Comparison of ENCODE assay signal across 12 mouse cellular contexts in genomic region chr14:56205021-56205420, GRCm38 (mm10). TPM values are rescaled to one million over a fixed set of nuclear protein-coding genes. Genes with fewer than 3 reads are reported as not detected.
DNase-seq lines count a peak whose midpoint lies in the region; ATAC-seq and TF ChIP-seq lines count a peak whose summit lies in the region.
"Not testable (repeated sequence)": the region's sequence is repeated elsewhere in the genome, so short reads cannot be mapped to it uniquely, and the experiment has no call there.
"Had no signal": no experiment of that assay in that cellular context is flagged by ENCODE, and none has a peak within 500 bp of the region (broad histone marks: within the 10 kb centered on the region; RNA-seq: fewer than 3 reads in every experiment).

No protein-coding gene starts in this region.

- H3K4me3 ChIP-seq in forebrain, embryonic 11.5 days (ENCODE audit: low read depth, low read length); hindbrain, postnatal 0 days (ENCODE audit: low read length); limb, embryonic 10.5 days: not testable (repeated sequence)

- WGBS in forebrain, embryonic 11.5 days, result 44% methylated on average over 5 of the region's 5 CpGs
- WGBS in hindbrain, postnatal 0 days, result 35% methylated on average over 5 of the region's 5 CpGs
- 34% methylated on average over 5 of the region's 5 CpGs for WGBS in limb, embryonic 10.5 days

- H3K27me3 ChIP-seq in forebrain, embryonic 11.5 days (ENCODE audit: control insufficient read depth, insufficient read depth, low read length); hindbrain, postnatal 0 days (ENCODE audit: insufficient read depth, low read length); limb, embryonic 10.5 days (ENCODE audit: low read depth, poor library complexity, severe bottlenecking); splenic B cell, adult 2 months (ENCODE audit: control insufficient read depth, insufficient read depth, low read length, poor library complexity, severe bottlenecking): not testable (repeated sequence)

- H3K36me3 ChIP-seq in forebrain, embryonic 11.5 days (ENCODE audit: control insufficient read depth, insufficient read depth, low read length); hindbrain, postnatal 0 days (ENCODE audit: insufficient read depth, low read length); limb, embryonic 10.5 days; splenic B cell, adult 2 months (ENCODE audit: control insufficient read depth, insufficient read depth, low read length, poor library complexity, severe bottlenecking): not testable (repeated sequence)

- not testable (repeated sequence) for H3K4me2 ChIP-seq in forebrain, embryonic 11.5 days (ENCODE audit: low read depth, low read length, severe bottlenecking); hindbrain, postnatal 0 days (ENCODE audit: low read depth, low read length)

- H3K9ac ChIP-seq in forebrain, embryonic 11.5 days (ENCODE audit: low read length); hindbrain, postnatal 0 days (replicated peaks; ENCODE audit: low read length): not testable (repeated sequence)

- ATAC-seq in forebrain, embryonic 11.5 days (replicated peaks; ENCODE audit: low FRiP score); hindbrain, postnatal 0 days: not testable (repeated sequence)

- DNase-seq in NIH3T3 (ENCODE audit: low read depth), result peak; percentile 57
- DNase-seq in c-Kit-positive CD71-negative TER-119-negative erythroid progenitor cells, embryonic 14.5 days (ENCODE audit: low read depth), result peak; percentile 25
- peak; percentile 76 for DNase-seq in forebrain, embryonic 11.5 days (ENCODE audit: low spot score)
- DNase-seq in hindbrain, postnatal 0 days (ENCODE audit: low spot score), result peak; percentile 55
- peak; percentile 68 for DNase-seq in limb, embryonic 10.5 days (ENCODE audit: low spot score)
- DNase-seq in mesoderm, embryonic 11.5 days (ENCODE audit: low read depth, low spot score), result peak; percentile 45
- DNase-seq in splenic B cell, adult 2 months (ENCODE audit: low read depth, low spot score), result peak; percentile 20

- TF ChIP-seq CTCF in hindbrain, postnatal 0 days (IDR thresholded peaks at IDR 0.05; ENCODE audit: low read depth), result peak; percentile 68

- H3K4me1 ChIP-seq in forebrain, embryonic 11.5 days (replicated peaks; ENCODE audit: control insufficient read depth, insufficient read depth, low read length); hindbrain, postnatal 0 days (ENCODE audit: insufficient read depth, low read length); limb, embryonic 10.5 days: not testable (repeated sequence)

- not testable (repeated sequence) for H3K9me3 ChIP-seq in forebrain, embryonic 11.5 days (ENCODE audit: control insufficient read depth, low read length); hindbrain, postnatal 0 days (ENCODE audit: low read length); limb, embryonic 10.5 days (replicated peaks)

- H3K27ac ChIP-seq in forebrain, embryonic 11.5 days (ENCODE audit: low read depth, low read length); hindbrain, postnatal 0 days; limb, embryonic 10.5 days: not testable (repeated sequence)

RNA-seq across cellular contexts. Expression of gene Gzmf, which starts 6.2 kb away (rescaled TPM):
- polyA plus RNA-seq in forebrain, embryonic 11.5 days (2014; fragmentation: Nextera tagmentation; extraction: Ambion mirVana), result not detected in 2 replicates
- total RNA-seq in hindbrain, postnatal 0 days (2014; rRNA removed), result not detected in 2 replicates
- not detected in 2 replicates for polyA plus RNA-seq in hindbrain, postnatal 0 days (2015; fragmentation: Nextera tagmentation; extraction: Ambion mirVana)
- polyA plus RNA-seq in limb, embryonic 10.5 days (2016; fragmentation: Nextera tagmentation; extraction: Ambion mirVana), result not detected in 2 replicates
- total RNA-seq: left cerebral cortex, postnatal 36 days had no signal
- polyA plus RNA-seq: forebrain, embryonic 15.5 days; heart, embryonic 12.5 days; kidney, embryonic 15.5 days; midbrain, embryonic 16.5 days had no signal

RNA-seq across cellular contexts. Expression of gene Gzmc, which starts 29.4 kb away (rescaled TPM):
- polyA plus RNA-seq in forebrain, embryonic 11.5 days (2014; fragmentation: Nextera tagmentation; extraction: Ambion mirVana), result not detected in 2 replicates
- total RNA-seq in hindbrain, postnatal 0 days (2014; rRNA removed), result not detected in 2 replicates
- polyA plus RNA-seq in hindbrain, postnatal 0 days (2015; fragmentation: Nextera tagmentation; extraction: Ambion mirVana), result 0.33 TPM in 1 of 2 replicates, not detected in the other
- 0.23 and 0.28 TPM in 2 replicates for polyA plus RNA-seq in limb, embryonic 10.5 days (2016; fragmentation: Nextera tagmentation; extraction: Ambion mirVana)
- total RNA-seq: left cerebral cortex, postnatal 36 days had no signal
- polyA plus RNA-seq: forebrain, embryonic 15.5 days; heart, embryonic 12.5 days; kidney, embryonic 15.5 days; midbrain, embryonic 16.5 days had no signal

RNA-seq across cellular contexts. Expression of gene Gzmn, which starts 30.6 kb away (rescaled TPM):
- polyA plus RNA-seq in forebrain, embryonic 11.5 days (2014; fragmentation: Nextera tagmentation; extraction: Ambion mirVana), result not detected in 2 replicates
- total RNA-seq in hindbrain, postnatal 0 days (2014; rRNA removed), result not detected in 2 replicates
- not detected in 2 replicates for polyA plus RNA-seq in hindbrain, postnatal 0 days (2015; fragmentation: Nextera tagmentation; extraction: Ambion mirVana)
- polyA plus RNA-seq in limb, embryonic 10.5 days (2016; fragmentation: Nextera tagmentation; extraction: Ambion mirVana), result not detected in 2 replicates
- total RNA-seq: left cerebral cortex, postnatal 36 days had no signal
- polyA plus RNA-seq: forebrain, embryonic 15.5 days; heart, embryonic 12.5 days; kidney, embryonic 15.5 days; midbrain, embryonic 16.5 days had no signal

RNA-seq across cellular contexts. Expression of gene Gzmg, which starts 45.6 kb away (rescaled TPM):
- polyA plus RNA-seq in forebrain, embryonic 11.5 days (2014; fragmentation: Nextera tagmentation; extraction: Ambion mirVana), result not detected in 2 replicates
- total RNA-seq in hindbrain, postnatal 0 days (2014; rRNA removed), result not detected in 2 replicates
- not detected in 2 replicates for polyA plus RNA-seq in hindbrain, postnatal 0 days (2015; fragmentation: Nextera tagmentation; extraction: Ambion mirVana)
- polyA plus RNA-seq in limb, embryonic 10.5 days (2016; fragmentation: Nextera tagmentation; extraction: Ambion mirVana), result not detected in 2 replicates
- total RNA-seq: left cerebral cortex, postnatal 36 days had no signal
- polyA plus RNA-seq: forebrain, embryonic 15.5 days; heart, embryonic 12.5 days; kidney, embryonic 15.5 days; midbrain, embryonic 16.5 days had no signal

RNA-seq across cellular contexts. Expression of gene Gzmb, which starts 57.0 kb away (rescaled TPM):
- not detected in 2 replicates for polyA plus RNA-seq in forebrain, embryonic 11.5 days (2014; fragmentation: Nextera tagmentation; extraction: Ambion mirVana)
- total RNA-seq in hindbrain, postnatal 0 days (2014; rRNA removed), result not detected in 2 replicates
- not detected in 2 replicates for polyA plus RNA-seq in hindbrain, postnatal 0 days (2015; fragmentation: Nextera tagmentation; extraction: Ambion mirVana)
- polyA plus RNA-seq in limb, embryonic 10.5 days (2016; fragmentation: Nextera tagmentation; extraction: Ambion mirVana), result not detected in 2 replicates
- total RNA-seq: left cerebral cortex, postnatal 36 days had no signal
- polyA plus RNA-seq: forebrain, embryonic 15.5 days; heart, embryonic 12.5 days; midbrain, embryonic 16.5 days had no signal

Comparison
In these comparisons a context has a peak if more than half of its experiments do, and no peak if none do; other contexts are left out.
1. DNase-seq: peak in every context shown above with its lines; median percentile 76 in forebrain, embryonic 11.5 days; 68 in limb, embryonic 10.5 days; 57 in NIH3T3; 55 in hindbrain, postnatal 0 days; 45 in mesoderm, embryonic 11.5 days; 25 in c-Kit-positive CD71-negative TER-119-negative erythroid progenitor cells, embryonic 14.5 days; 20 in splenic B cell, adult 2 months.